In genomic region chr17:15429451-15429850, GRCm38 (mm10) we compare ENCODE assay signal across 13 mouse cellular contexts. TPM values are rescaled to one million over a fixed set of nuclear protein-coding genes. Genes with fewer than 3 reads are reported as not detected.
"Had no signal": no experiment of that assay in that cellular context is flagged by ENCODE, and none has a peak within 500 bp of the region (broad histone marks: within the 10 kb centered on the region; RNA-seq: fewer than 3 reads in every experiment).

No protein-coding gene starts in this region.

- H3K27me3 ChIP-seq: limb, embryonic 12.5 days; limb, embryonic 15.5 days had no signal

- H3K27ac ChIP-seq: limb, embryonic 12.5 days; limb, embryonic 15.5 days; liver, embryonic 14.5 days; stomach, postnatal 0 days had no signal

- H3K4me2 ChIP-seq: limb, embryonic 12.5 days; limb, embryonic 15.5 days; midbrain, embryonic 11.5 days had no signal

- DNase-seq: lung, adult 18-20 months; lung, postnatal 14 days; midbrain, embryonic 14.5 days; right cerebral cortex, postnatal 4 days; thymus, adult 2 months; thymus, postnatal 14 days; thymus, postnatal 4 days had no signal

- H3K9me3 ChIP-seq: limb, embryonic 12.5 days; limb, embryonic 15.5 days had no signal

- H3K4me1 ChIP-seq: limb, embryonic 12.5 days; limb, embryonic 15.5 days had no signal

- H3K4me3 ChIP-seq: limb, embryonic 12.5 days; limb, embryonic 15.5 days had no signal

- H3K9ac ChIP-seq: limb, embryonic 12.5 days; limb, embryonic 15.5 days; liver, embryonic 14.5 days had no signal

RNA-seq across cellular contexts. Expression of gene Dll1, which starts 52.8 kb away (rescaled TPM):
- total RNA-seq: megakaryocyte progenitor cell, adult 5-6 weeks had no signal
